Mouse (Mus musculus) thymus, adult 2 months (tissue): ENCODE measurements around the gene Fam104a. TPM values are rescaled to one million over a fixed set of nuclear protein-coding genes. Genes with fewer than 3 reads are reported as not detected.

Experiments used
- DNase-seq: peaks from one replicate; pipeline ENCODE4 v3.0.0; 2021
- H3K27ac ChIP-seq: fragments of 200-500 bp; 2 replicates; pipeline ENCODE4 v1.5.1; 2012; ENCODE audit warnings: low read length, control low read depth; ENCODE audit not compliant: control insufficient read depth, insufficient read depth
- H3K27me3 ChIP-seq: fragments of 200-500 bp; 2 replicates; pipeline ENCODE4 v1.6.1; 2012; ENCODE audit warnings: mild to moderate bottlenecking, low read length, moderate library complexity, mixed read lengths; ENCODE audit not compliant: control insufficient read depth, insufficient read depth
- H3K36me3 ChIP-seq: fragments of 200-500 bp; 2 replicates; pipeline ENCODE4 v1.6.1; 2012; ENCODE audit warnings: mild to moderate bottlenecking, low read length, moderate library complexity; ENCODE audit not compliant: control insufficient read depth, insufficient read depth
- H3K4me1 ChIP-seq: fragments of 200-500 bp; replicated peaks from 2 replicates; pipeline ENCODE4 v1.6.1; 2012; ENCODE audit warnings: low read length; ENCODE audit not compliant: control insufficient read depth, insufficient read depth
- H3K4me3 ChIP-seq: fragments of 200-500 bp; 2 replicates; pipeline ENCODE4 v1.5.1; 2012; ENCODE audit warnings: mild to moderate bottlenecking, low read length, control low read depth, moderate library complexity; ENCODE audit not compliant: control insufficient read depth, insufficient read depth
- CTCF ChIP-seq: fragments of 200-500 bp; IDR thresholded peaks from 2 replicates; pipeline ENCODE4 v1.5.1; 2012; ENCODE audit warnings: mild to moderate bottlenecking, control low read depth, low read length, moderate library complexity, borderline replicate concordance; ENCODE audit not compliant: control insufficient read depth, poor library complexity, insufficient read depth; ENCODE audit errors: extremely low read depth
- POLR2A ChIP-seq: fragments of 200-500 bp; IDR thresholded peaks from 2 replicates; pipeline ENCODE4 v1.6.1; 2012; ENCODE audit warnings: mild to moderate bottlenecking, low read length, control low read depth, moderate library complexity; ENCODE audit not compliant: control insufficient read depth, poor library complexity, insufficient read depth; ENCODE audit errors: extremely low read depth
- WGBS: fragments of 180-500 bp; shearing (Covaris S2); methylation state at CpG from one replicate; pipeline ENCODE4 v1.1.7; 2018; 5-methylcytosine and 5-hydroxymethylcytosine counted together
- polyA plus RNA-seq: library from polyadenylated mRNA; depleted of rRNA; stranded (reverse); fragments of >200 nt; gene quantifications from 2 replicates; pipeline ENCODE4 v1.2.3, GENCODE M21; 2012

Fam104a gene
- polyA plus RNA-seq, 1 experiment = 44.7 TPM

DNA sequence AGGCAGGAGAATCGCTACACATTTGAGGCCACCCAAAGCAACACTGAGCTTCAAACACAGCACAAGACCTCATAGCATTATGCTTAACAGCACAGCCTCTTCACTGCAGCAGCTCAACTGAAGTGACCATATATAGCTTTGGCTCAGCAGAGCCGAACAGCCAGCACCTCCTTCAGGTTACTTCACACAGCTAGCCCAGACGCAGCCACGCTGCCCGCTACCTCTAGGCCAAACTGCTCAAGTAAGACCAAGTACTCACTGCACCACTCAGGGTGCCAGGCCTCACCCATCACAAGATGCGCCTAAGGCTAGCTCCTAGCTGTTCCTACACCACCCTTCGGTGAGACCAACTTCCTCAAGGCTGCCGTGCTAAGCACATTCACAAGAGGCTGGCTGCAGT is 5.6 kb downstream of the Fam104a start:
- 89% methylated on average over 8 of the region's 8 CpGs for WGBS
- Histone ChIP-seq H3K27me3 (no peaks in the 10 kb centered on the region), H3K36me3 (peaks cover 36% of the 10 kb centered on the region), H3K27ac (no peak overlapping the region), H3K4me1 (peaks cover 5% of the 10 kb centered on the region), H3K4me3 (no peak overlapping the region)
- no peak for DNase-seq
- TF ChIP-seq CTCF (no peak), POLR2A (no peak)

DNA sequence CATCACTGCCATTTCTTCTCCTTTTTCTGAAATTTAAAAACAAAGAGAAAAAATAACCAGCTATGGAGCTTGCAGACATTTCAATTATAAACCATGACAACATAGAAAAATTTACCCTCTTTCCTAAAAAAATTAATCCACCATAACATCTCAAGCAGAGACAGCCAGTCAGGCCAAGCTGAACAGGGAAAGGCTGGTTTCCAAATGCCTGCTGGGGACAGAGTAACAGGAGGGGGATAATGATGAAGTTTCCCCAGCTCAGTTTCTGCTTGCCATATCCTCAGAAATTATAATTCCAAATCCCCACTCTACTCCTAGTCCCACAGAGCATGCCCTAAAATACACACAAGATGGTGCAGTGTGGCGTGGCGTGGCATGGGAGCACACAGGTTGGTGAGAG is 6.6 kb downstream of the Fam104a start:
- H3K4me3 ChIP-seq = no peak overlapping the region
- H3K27me3 ChIP-seq = no peaks in the 10 kb centered on the region
- TF ChIP-seq POLR2A (no peak), CTCF (no peak)
- DNase-seq = no peak
- H3K4me1 ChIP-seq = no peaks in the 10 kb centered on the region
- peaks cover 40% of the 10 kb centered on the region for H3K36me3 ChIP-seq
- 97% methylated on average over 2 of the region's 2 CpGs for WGBS
- H3K27ac ChIP-seq = no peak overlapping the region

DNA sequence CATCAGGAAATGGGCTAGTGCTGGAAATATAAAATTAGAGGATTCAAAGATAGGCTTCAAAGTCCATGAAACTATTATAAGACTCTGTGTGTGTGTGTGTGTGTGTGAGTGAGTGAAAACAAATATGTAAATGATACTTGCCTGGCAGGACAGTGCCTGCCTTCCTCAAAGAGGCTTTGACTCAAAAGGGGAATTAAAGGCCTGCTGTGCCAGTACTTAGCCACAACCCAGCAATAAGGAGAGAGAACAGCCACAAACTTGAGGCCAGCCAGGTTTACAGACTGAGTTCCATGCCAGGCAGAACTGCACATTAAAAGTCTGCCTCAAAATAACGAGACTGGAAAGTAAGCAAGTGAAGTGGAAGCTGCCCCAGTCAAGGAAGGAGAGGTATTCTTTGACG is 7.1 kb downstream of the Fam104a start:
- H3K4me1 ChIP-seq = no peaks in the 10 kb centered on the region
- no peak for TF ChIP-seq POLR2A
- TF ChIP-seq CTCF = no peak

DNA sequence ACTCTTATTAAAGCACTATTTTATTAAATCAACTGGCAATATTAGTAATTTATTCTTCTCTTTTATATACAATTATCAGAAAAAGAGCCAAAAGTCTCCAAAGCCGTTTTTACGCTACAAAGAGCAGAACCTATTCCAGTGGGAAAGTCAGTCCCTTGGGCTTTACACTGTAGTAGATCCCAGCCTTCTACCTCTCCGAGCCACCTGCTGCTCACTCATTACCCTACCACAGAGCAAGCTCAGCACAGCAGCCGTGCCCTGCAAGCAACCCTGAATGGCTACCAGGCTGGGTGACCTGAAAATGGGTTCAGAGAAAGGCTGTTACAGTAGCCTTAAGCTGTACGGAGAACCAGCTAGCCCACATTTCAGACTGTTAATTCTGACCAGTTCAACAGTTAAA is 9.4 kb downstream of the Fam104a start:
- TF ChIP-seq CTCF = no peak
- no peak for TF ChIP-seq POLR2A
- peaks cover 53% of the 10 kb centered on the region for H3K36me3 ChIP-seq
- 94% methylated on average over 5 of the region's 5 CpGs for WGBS

More for the DNA sequence above, 7.1 kb downstream of the Fam104a start:
- no peak for DNase-seq
- Histone ChIP-seq H3K27ac (no peak overlapping the region), H3K4me3 (no peak overlapping the region), H3K27me3 (no peaks in the 10 kb centered on the region), H3K36me3 (peaks cover 43% of the 10 kb centered on the region)
- 70% methylated on average over 2 of the region's 2 CpGs for WGBS

DNA sequence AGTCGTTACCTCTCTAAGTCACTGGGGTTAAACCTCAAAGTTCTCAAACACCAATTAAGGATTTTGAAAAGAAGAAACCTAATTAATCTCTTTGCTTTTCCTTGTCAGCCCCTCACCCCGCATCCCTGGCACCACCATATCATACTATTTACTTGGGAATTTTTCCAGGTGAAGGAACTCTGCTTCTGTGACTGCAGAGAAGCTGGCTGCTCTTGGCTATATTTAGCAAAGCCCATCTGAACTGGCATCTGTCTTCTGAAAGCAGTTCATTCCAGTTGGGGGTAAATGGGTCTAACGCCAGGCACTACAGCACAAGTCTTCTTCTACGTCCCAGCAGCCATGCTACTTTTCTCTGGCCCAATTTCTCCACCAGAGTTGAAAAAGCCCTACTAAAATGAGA is 10.3 kb downstream of the Fam104a start:
- no peaks in the 10 kb centered on the region for H3K4me1 ChIP-seq
- no peak for DNase-seq
- peaks cover 53% of the 10 kb centered on the region for H3K36me3 ChIP-seq
- no peak overlapping the region for H3K27ac ChIP-seq
- TF ChIP-seq CTCF = no peak
- TF ChIP-seq POLR2A = no peak
- H3K27me3 ChIP-seq = no peaks in the 10 kb centered on the region
- 94% methylated on average over 4 of the region's 4 CpGs for WGBS
- H3K4me3 ChIP-seq = no peak overlapping the region

More for the DNA sequence above, 9.4 kb downstream of the Fam104a start:
- Histone ChIP-seq H3K4me3 (no peak overlapping the region), H3K4me1 (no peaks in the 10 kb centered on the region), H3K27me3 (no peaks in the 10 kb centered on the region), H3K27ac (no peak overlapping the region)
- no peak for DNase-seq

DNA sequence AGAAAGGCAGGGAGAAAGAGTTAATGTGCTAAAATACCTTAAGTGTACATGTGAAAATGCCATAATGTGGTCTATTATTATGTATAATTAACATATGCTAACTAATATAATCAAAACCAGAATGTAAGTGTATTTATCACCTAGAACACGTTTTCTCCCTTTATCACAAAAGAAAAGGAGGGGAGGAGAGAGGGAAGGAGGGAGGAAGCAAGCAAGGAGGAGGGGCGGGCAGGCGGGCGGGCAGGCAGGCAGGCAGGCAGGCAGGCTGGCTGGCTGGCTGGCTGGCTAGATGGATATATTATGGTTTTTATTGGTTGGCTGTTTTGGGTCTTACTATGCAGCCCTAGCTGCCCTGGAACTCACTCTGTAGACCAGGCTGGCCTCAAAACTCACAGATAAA is 14.2 kb downstream of the Fam104a start:
- peaks cover 4% of the 10 kb centered on the region for H3K4me1 ChIP-seq
- no peak overlapping the region for H3K27ac ChIP-seq
- 90% methylated on average over 4 of the region's 4 CpGs for WGBS
- no peak for DNase-seq
- H3K27me3 ChIP-seq = no peaks in the 10 kb centered on the region
- TF ChIP-seq POLR2A = no peak
- H3K4me3 ChIP-seq = no peak overlapping the region
- H3K36me3 ChIP-seq = peaks cover 36% of the 10 kb centered on the region

DNA sequence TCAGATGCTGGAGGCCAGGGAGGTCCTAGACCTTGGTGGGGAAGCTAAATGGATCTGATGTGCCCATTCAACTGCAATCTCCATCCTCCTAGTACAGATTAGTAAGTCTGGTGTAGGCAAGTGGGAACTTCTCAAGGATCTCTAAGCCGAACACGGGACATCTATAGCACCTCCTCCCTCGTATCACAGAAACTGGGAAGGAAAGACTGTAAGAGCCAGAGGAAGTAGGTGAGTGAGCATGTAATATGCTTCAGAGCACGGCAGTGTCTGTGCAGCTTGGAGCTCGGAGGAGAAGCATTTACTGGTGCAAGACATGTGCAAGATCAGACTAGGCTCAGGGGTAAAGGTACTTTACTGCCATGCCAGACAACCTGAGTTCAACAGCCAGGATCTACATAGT is 15.1 kb downstream of the Fam104a start:
- no peaks in the 10 kb centered on the region for H3K27me3 ChIP-seq
- H3K4me1 ChIP-seq = peaks cover 4% of the 10 kb centered on the region
- no peak overlapping the region for H3K27ac ChIP-seq
- no peak overlapping the region for H3K4me3 ChIP-seq
- H3K36me3 ChIP-seq = peaks cover 33% of the 10 kb centered on the region
- TF ChIP-seq CTCF (no peak), POLR2A (no peak)
- WGBS = 91% methylated on average over 5 of the region's 5 CpGs
- no peak for DNase-seq
